8 mouse cellular contexts compared by ENCODE assay signal in the genomic region with DNA sequence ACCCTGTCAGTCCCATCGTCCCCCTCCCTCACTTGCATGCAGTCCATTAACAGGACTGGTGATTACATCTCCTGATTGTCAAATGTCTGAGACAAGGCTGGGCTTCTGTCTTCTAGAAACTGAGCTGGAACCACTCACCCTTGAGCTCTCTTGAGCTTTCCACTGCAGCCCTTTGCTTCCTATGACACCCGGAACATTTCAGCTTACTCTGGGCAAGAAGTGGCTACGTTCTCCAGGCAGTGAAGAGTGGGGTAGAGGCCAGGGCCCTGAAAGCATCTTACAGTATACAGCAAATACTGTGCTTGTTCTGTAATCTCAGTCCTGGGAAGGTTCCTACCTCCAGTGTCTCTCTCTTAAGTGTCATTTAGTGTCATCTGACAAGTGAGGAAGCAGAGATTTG. TPM values are rescaled to one million over a fixed set of nuclear protein-coding genes. Genes with fewer than 3 reads are reported as not detected.
DNase-seq lines count a peak whose midpoint lies in the region; ATAC-seq and TF ChIP-seq lines count a peak whose summit lies in the region.

No protein-coding gene starts in this region.

- no peaks in the 10 kb centered on the region for H3K9me3 ChIP-seq in heart, postnatal 0 days (replicated peaks; ENCODE audit: control insufficient read depth, low read length)
- no peaks in the 10 kb centered on the region for H3K9me3 ChIP-seq in hindbrain, embryonic 13.5 days
- H3K9me3 ChIP-seq in midbrain, embryonic 12.5 days = no peaks in the 10 kb centered on the region

- WGBS in heart, postnatal 0 days = 3% methylated on average over 3 of the region's 3 CpGs
- 25% methylated on average over 3 of the region's 3 CpGs for WGBS in hindbrain, embryonic 13.5 days
- 31% methylated on average over 3 of the region's 3 CpGs for WGBS in midbrain, embryonic 12.5 days

- POLR2A ChIA-PET in Patski (lab: Charles Lee) = interaction anchor here (1.1 to 1.3 kb wide), 2 partner anchors 9 to 10 kb away, joined by 3 to 4 read pairs; no protein-coding TSS in a partner anchor

- no peak for TF ChIP-seq CTCF in heart, postnatal 0 days (IDR thresholded peaks at IDR 0.05; ENCODE audit: low read depth)
- TF ChIP-seq CTCF in Patski (IDR thresholded peaks at IDR 0.05) = no peak

- H3K4me3 ChIP-seq in heart, postnatal 0 days (ENCODE audit: low read depth, low read length) = peak overlapping the region; percentile 87
- peak overlapping the region; percentile 86 for H3K4me3 ChIP-seq in hindbrain, embryonic 13.5 days
- peak overlapping the region; percentile 81 for H3K4me3 ChIP-seq in midbrain, embryonic 12.5 days

- peak; percentile 29 for DNase-seq in heart, postnatal 0 days (ENCODE audit: low spot score)
- no peak for DNase-seq in heart, adult 18-20 months
- no peak for DNase-seq in Patski (ENCODE audit: low read depth, low spot score)
- DNase-seq in Muller cell, postnatal 12 days (ENCODE audit: inconsistent ontology term) = no peak
- no peak for DNase-seq in urinary bladder, postnatal 4 days (ENCODE audit: low spot score in 2 of 2)
- no peak for DNase-seq in adrenal gland, postnatal 25 days

- H3K9ac ChIP-seq in heart, postnatal 0 days (replicated peaks; ENCODE audit: low read depth, low read length) = peak overlapping the region; percentile 91
- peak overlapping the region; percentile 91 for H3K9ac ChIP-seq in hindbrain, embryonic 13.5 days
- H3K9ac ChIP-seq in midbrain, embryonic 12.5 days (replicated peaks) = peak overlapping the region; percentile 85

- H3K4me1 ChIP-seq in heart, postnatal 0 days (ENCODE audit: control insufficient read depth, insufficient read depth) = peaks cover 14% of the 10 kb centered on the region
- H3K4me1 ChIP-seq in hindbrain, embryonic 13.5 days (replicated peaks) = peaks cover 17% of the 10 kb centered on the region
- peaks cover 7% of the 10 kb centered on the region for H3K4me1 ChIP-seq in midbrain, embryonic 12.5 days

- no peak for TF ChIP-seq EP300 in heart, postnatal 0 days (IDR thresholded peaks at IDR 0.05; ENCODE audit: low read depth)

- H3K4me2 ChIP-seq in heart, postnatal 0 days (ENCODE audit: low read depth, low read length) = peak overlapping the region; percentile 92
- peak overlapping the region; percentile 79 for H3K4me2 ChIP-seq in hindbrain, embryonic 13.5 days
- peak overlapping the region; percentile 79 for H3K4me2 ChIP-seq in midbrain, embryonic 12.5 days (replicated peaks)

- no peaks in the 10 kb centered on the region for H3K36me3 ChIP-seq in heart, postnatal 0 days (replicated peaks; ENCODE audit: control insufficient read depth, insufficient read depth, low read length)
- H3K36me3 ChIP-seq in hindbrain, embryonic 13.5 days = no peaks in the 10 kb centered on the region
- H3K36me3 ChIP-seq in midbrain, embryonic 12.5 days = no peaks in the 10 kb centered on the region

- CTCF ChIA-PET in Patski (lab: Charles Lee) = interaction anchor here (1.3 to 2.2 kb wide), 2 partner anchors 8 to 34 kb away, joined by 3 to 5 read pairs; no protein-coding TSS in a partner anchor

- peak overlapping the region; percentile 86 for H3K27ac ChIP-seq in heart, postnatal 0 days (ENCODE audit: low read depth)
- peak overlapping the region; percentile 84 for H3K27ac ChIP-seq in hindbrain, embryonic 13.5 days
- peak overlapping the region; percentile 75 for H3K27ac ChIP-seq in midbrain, embryonic 12.5 days (replicated peaks)

- H3K27me3 ChIP-seq in heart, postnatal 0 days (ENCODE audit: control insufficient read depth, insufficient read depth, low read length) = no peaks in the 10 kb centered on the region
- no peaks in the 10 kb centered on the region for H3K27me3 ChIP-seq in Patski
- H3K27me3 ChIP-seq in hindbrain, embryonic 13.5 days = no peaks in the 10 kb centered on the region
- no peaks in the 10 kb centered on the region for H3K27me3 ChIP-seq in midbrain, embryonic 12.5 days

- ATAC-seq in heart, postnatal 0 days (ENCODE audit: insufficient read depth, low read depth) = peak; percentile 34
- ATAC-seq in Patski = peak; percentile 24
- no peak for ATAC-seq in hindbrain, embryonic 13.5 days (ENCODE audit: low FRiP score)
- no peak for ATAC-seq in midbrain, embryonic 12.5 days (ENCODE audit: low FRiP score, low read depth)

- in situ Hi-C loops in Patski (cut with MboI; ENCODE audit: low pct_unique_long_range_greater_than_20kb) = loop anchor here (25.0 kb wide), 1 partner anchor 1373 kb away; a partner anchor contains a TSS

RNA-seq across cellular contexts. Expression of a gene that starts 15.5 kb away (rescaled TPM):
- 5.3 and 11.0 TPM in 2 replicates for total RNA-seq in heart, postnatal 0 days (2014; rRNA removed; ENCODE audit: low replicate concordance)
- polyA plus RNA-seq in heart, postnatal 0 days (2015; fragmentation: Nextera tagmentation; extraction: Ambion mirVana) = 18.6 and 22.1 TPM in 2 replicates
- 10 to 100 TPM; 13.4 to 15.2 TPM for total RNA-seq in heart, adult 18-20 months (2021)
- polyA plus RNA-seq in Patski (2021) = 101 TPM
- polyA plus RNA-seq in hindbrain, embryonic 13.5 days (2015; fragmentation: Nextera tagmentation; extraction: Ambion mirVana) = 26.9 and 28.4 TPM in 2 replicates
- polyA plus RNA-seq in midbrain, embryonic 12.5 days (2016; fragmentation: Nextera tagmentation; extraction: Ambion mirVana) = 34.1 and 35.0 TPM in 2 replicates
- total RNA-seq in adrenal gland, postnatal 25 days (2021) = 26.4 and 36.9 TPM in 2 replicates

RNA-seq across cellular contexts. Expression of a gene that starts 38.3 kb away (rescaled TPM):
- total RNA-seq in heart, postnatal 0 days (2014; rRNA removed; ENCODE audit: low replicate concordance) = 11.9 and 22.2 TPM in 2 replicates
- polyA plus RNA-seq in heart, postnatal 0 days (2015; fragmentation: Nextera tagmentation; extraction: Ambion mirVana) = 69.0 and 69.9 TPM in 2 replicates
- 10 to 100 TPM; 28.0 to 30.0 TPM for total RNA-seq in heart, adult 18-20 months (2021)
- polyA plus RNA-seq in Patski (2021) = 18.6 TPM
- 58.1 and 60.5 TPM in 2 replicates for polyA plus RNA-seq in hindbrain, embryonic 13.5 days (2015; fragmentation: Nextera tagmentation; extraction: Ambion mirVana)
- 46.8 and 50.2 TPM in 2 replicates for polyA plus RNA-seq in midbrain, embryonic 12.5 days (2016; fragmentation: Nextera tagmentation; extraction: Ambion mirVana)
- 20.9 and 31.1 TPM in 2 replicates for total RNA-seq in adrenal gland, postnatal 25 days (2021)

RNA-seq across cellular contexts. Expression of a gene that starts 59.6 kb away (rescaled TPM):
- 61.5 and 163 TPM in 2 replicates for total RNA-seq in heart, postnatal 0 days (2014; rRNA removed; ENCODE audit: low replicate concordance)
- 120 and 125 TPM in 2 replicates for polyA plus RNA-seq in heart, postnatal 0 days (2015; fragmentation: Nextera tagmentation; extraction: Ambion mirVana)
- 10 to 100 TPM; 97.5 to 98.3 TPM for total RNA-seq in heart, adult 18-20 months (2021)
- 175 TPM for polyA plus RNA-seq in Patski (2021)
- 171 and 178 TPM in 2 replicates for polyA plus RNA-seq in hindbrain, embryonic 13.5 days (2015; fragmentation: Nextera tagmentation; extraction: Ambion mirVana)
- 210 and 214 TPM in 2 replicates for polyA plus RNA-seq in midbrain, embryonic 12.5 days (2016; fragmentation: Nextera tagmentation; extraction: Ambion mirVana)
- 122 and 142 TPM in 2 replicates for total RNA-seq in adrenal gland, postnatal 25 days (2021)

Comparison
In these comparisons a context has a peak if more than half of its experiments do, and no peak if none do; other contexts are left out.
1. ATAC-seq: peak in heart, postnatal 0 days (single experiment) and Patski (single experiment); none in hindbrain, embryonic 13.5 days (single experiment) and midbrain, embryonic 12.5 days (single experiment).
2. Peak in every context shown above with its lines, with median percentiles within 50 percentile points of each other: H3K27ac ChIP-seq, H3K4me2 ChIP-seq, H3K4me3 ChIP-seq and H3K9ac ChIP-seq.